Mouse (Mus musculus): ENCODE measurements at regions not wholly inside any gene's neighbourhood (a gene's known extent, or its start where the extent isn't known, plus 50 kb on each side); places are given as distances from the start of the nearest gene placed in this dataset.

DNA sequence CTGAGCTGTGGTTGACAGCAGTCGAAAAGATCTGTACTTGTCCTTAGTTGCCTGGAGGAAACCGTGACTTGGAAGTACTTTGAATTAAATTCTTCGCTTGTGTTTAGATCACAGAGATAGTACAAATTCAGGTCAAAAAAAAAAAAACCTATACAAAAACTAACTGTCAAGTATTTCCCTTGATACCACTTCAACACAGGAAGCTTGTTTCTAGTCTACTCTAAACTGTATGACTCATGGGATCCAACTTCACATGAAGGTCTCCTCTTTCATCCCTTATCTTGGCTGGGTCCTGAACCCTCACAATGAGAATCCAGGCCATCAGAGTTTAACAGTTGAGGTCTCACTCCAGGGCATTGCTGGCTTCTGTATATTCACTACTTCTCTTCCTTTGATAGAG lies 54.8 kb downstream of the Tmem30b start:
- DNase-seq (ENCODE audit: low spot score): peak; percentile 59

DNA sequence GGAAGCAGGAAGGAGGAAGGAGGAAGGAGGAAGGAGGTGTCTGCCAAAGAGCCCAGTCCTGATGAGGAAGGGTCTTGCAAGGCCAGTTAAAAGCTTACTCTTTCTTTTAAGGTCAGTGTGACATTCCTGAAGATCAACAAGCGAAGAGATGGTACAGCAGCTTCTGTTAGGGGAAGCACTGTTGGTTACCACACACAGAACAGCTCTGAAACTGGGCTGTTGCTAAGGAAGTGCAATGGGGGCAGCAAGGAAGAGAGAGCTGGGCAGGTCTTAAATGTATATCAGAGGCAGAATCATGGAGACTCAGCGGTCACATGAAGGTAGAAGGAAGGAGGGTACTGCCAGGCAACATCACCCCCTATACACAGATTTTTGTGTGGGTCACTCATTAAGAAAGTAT lies 63.3 kb downstream of the Tmem30b start:
- no peak for DNase-seq (ENCODE audit: low spot score)

DNA sequence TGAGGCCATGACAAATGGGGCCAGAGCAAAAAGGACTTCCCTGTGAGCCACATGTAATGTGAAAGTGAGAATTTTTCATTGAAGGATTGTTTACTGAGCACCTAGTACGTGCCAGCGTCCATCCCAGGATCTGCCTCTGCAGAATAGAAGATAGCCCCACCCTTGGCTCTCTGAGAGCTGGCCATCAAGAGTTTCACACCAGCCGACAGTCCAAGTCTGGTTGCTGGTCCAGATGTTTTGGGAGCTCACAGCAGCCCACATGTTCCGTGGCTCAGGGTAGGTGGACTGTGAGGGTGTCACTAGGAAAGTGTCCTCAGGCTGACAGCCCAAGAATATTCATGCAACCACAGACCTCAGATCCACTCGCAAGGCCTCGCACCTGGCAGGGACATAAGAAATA lies 63.9 kb downstream of the Tmem30b start:
- no peak for DNase-seq (ENCODE audit: low spot score)

- DNase-seq (ENCODE audit: low spot score): no peak
These were observed 64.5 kb downstream of the Tmem30b start for GRCm38 (mm10) chr12:73481705-73482104.

DNA sequence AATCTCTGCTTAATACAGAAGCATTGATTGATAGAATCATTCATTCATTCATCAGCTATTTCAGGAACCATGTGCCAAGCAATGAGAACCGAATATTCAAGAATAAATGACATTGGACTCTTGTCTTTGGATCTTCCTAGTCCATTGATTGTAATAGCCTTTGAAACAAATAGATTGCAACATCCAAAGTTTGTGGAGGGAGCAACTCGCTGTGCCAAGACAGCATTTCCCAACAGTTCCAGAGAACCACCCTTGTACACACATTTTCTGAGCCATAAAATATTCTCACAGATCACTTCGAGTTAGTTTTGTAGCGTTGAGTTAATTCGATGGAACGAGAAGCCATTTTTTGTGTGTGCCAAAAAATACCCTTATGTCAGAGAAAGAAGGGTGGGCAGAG lies 65.0 kb downstream of the Tmem30b start:
- no peak for DNase-seq (ENCODE audit: low spot score)

GRCm38 (mm10) chr12:73480610-73480971 lies 65.6 kb downstream of the Tmem30b start:
- no peak for DNase-seq (ENCODE audit: low spot score)

GRCm38 (mm10) chr12:73479932-73480609 lies 66.1 kb downstream of the Tmem30b start:
- DNase-seq (ENCODE audit: low spot score): no peak

DNA sequence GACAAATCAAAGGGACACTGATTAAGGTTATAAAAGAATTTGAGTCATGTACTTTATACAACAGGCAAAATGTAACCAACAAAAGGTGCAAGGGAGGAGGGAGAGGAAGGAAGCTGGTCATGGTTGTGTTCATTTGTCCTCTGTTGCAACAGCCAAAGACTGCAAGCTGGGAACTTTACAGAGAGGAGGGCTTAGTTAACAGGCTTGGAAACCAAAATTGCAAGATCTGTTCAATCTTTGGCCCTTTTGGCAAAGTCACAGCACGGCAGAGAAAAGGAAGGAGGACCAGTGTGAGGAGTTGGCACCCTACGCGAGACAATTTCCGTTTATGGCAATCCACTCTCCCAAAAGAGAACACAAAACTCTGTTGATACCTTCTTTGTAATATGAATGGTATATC lies 67.6 kb downstream of the Tmem30b start:
- DNase-seq (ENCODE audit: low spot score): no peak

GRCm38 (mm10) chr12:73476421-73476858 lies 69.8 kb downstream of the Tmem30b start:
- no peak for DNase-seq (ENCODE audit: low spot score)

DNA sequence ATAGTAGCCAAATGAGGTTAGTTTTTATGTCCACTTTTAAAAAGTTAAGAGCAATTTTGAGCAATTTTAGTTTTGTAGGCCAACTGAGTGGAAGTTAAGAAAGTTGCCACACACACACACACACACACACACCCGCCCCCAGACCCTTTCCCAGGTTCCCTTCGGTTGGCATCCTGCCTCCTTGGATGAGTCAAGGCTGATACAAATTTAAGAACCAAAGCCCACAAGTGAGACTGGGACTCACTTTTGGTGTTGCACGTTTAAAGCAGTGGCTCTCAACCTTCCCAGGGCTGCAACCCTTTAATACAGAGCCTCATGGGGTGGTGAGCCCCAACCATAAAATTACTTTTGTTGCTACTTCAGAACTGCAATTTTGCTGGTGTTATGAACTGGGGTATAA lies 70.4 kb downstream of the Tmem30b start:
- no peak for DNase-seq (ENCODE audit: low spot score)

DNA sequence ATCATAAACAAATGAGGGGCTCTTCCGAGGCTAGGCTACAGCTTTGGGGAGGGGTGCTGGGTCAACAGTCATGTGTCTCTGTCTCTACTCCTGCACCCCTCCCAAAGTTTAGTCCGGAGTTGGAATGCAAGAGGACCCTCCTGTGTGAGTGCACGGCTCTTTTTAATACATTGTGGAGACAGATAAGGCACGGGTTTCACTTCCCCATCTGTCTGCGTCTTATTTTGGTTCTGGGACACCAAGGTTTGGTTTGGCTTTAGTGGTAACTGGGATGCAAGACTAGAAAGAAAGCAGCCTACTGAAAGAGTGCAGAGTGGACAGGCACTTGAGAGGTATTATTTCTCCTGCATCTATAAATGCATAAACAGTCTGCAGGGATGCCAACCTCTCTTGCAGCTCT lies 71.2 kb downstream of the Tmem30b start:
- DNase-seq (ENCODE audit: low spot score): no peak

- no peak for DNase-seq (ENCODE audit: low spot score)
These were observed 73.1 kb downstream of the Tmem30b start for GRCm38 (mm10) chr12:73473111-73473510.

DNA sequence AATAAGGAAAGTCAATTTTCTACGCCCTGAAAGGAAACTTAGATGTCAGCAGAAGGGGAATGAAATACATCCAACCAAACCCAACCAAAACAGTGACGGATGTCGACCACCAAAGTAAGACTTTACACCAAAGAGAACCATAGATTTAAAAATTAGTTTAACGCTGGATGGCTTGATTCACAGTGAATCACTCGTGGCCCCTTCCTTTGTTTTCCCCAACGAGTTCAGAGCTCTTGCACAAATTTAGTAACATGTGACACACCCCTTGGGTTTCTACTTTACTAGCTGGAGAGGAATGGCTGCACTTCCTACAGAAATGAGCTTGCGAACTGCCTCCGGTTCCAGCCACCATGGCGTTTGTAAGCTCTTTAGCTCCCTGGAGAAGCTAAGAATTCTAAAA lies 74.2 kb downstream of the Tmem30b start:
- no peak for DNase-seq (ENCODE audit: low spot score)

GRCm38 (mm10) chr12:73466484-73466883 lies 79.7 kb downstream of the Tmem30b start:
- DNase-seq (ENCODE audit: low spot score): no peak

DNA sequence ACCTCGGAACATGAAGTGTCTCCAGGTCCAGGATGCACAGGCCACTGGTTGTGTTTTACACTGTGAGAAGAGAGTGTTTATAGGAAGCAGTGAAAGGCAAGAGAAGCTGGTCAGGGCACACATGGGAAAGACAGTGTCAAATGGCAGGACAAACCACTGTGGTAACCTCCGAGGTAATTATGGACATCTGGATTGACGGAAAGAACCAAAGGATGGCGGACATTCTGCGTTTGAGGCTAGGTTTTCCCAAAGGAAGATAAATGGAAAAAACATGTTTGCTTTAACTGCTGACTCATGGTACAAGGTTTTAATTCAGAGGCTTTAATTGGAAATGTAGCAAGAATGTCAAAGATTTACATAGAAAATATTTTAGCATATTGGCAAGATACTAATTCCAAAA lies 80.2 kb downstream of the Tmem30b start:
- no peak for DNase-seq (ENCODE audit: low spot score)

DNA sequence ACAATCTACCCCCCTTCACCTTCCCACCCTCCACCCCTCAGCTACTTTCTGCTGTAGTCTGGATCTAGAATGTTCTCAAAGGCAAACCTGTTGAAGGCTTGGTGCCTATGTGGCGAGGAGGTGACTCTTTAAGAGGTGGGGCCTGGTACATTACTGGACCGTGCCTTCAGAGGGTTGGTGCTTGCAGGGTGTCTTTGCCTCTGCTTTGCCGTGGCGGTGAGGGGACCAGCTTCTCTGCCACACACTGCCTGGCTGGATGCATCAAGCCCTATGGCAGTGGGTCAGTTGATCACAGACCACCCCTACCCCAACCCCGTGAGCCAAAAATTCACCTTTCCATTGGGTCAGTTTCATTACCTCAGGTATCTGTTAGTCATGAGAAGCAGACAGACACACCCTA lies 81.9 kb downstream of the Tmem30b start:
- DNase-seq (ENCODE audit: low spot score): no peak

DNA sequence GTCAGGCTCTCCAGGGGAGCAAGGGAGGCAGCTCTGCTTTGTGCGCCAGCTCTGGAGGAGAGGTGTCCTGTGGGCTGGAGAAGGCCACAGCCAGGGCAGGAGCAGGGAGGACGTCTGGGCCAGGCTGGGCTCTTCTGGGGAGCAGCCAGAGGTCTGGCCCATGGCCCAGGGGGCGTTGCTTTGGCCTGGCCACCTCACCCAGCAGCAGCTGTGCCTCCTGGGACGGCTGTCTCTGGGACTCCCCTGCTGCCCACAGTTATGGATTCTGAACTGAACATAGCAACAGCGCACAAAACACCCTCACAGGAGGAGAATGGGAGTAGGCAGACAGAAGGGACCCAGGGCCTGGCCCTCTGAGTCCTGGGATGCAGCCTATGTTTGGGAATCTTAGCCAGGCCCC lies 84.1 kb downstream of the Tmem30b start:
- no peak for DNase-seq (ENCODE audit: low spot score)

DNA sequence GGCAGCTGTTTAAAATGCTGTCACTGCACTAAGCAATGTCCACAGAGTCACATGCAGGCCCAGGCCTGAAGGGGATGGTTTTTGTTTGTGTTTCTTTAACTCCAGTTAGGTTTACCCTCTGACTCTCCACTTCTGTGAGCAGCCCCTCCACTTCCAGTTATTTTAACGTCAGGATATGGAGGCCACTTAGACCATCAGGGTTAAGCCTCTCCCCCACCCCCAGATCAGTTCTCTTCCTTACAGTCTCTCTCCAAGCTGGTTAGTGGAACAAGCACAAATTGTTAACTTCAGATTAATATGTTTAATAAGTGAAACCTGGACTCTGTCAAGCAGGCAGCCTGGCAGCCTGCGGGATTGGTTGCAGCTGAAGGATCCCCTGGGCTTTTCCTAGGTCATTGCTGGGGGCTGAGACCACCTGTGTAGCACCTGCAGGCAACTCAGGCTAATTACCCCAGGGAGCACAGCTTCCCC lies 85.9 kb downstream of the Tmem30b start:
- no peak for DNase-seq (ENCODE audit: low spot score)

DNA sequence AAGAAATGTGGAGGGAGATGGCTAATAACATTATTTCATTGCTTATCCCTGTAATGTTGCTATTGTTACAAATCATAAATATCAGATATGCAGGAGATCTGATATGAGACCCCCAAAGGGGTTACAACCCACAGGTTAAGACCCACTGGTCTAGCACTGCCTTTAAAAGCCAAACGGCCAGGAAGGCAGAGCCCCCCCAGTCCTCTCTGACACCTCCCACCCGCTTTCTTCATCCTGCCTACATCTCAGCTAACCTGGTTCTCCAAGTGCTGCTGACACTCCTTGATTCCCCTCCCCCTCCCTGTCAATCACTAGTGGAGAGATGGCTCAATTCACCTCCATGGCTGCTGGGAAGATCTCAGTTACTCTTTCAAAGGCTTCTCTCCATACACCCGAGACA lies 94.9 kb downstream of the Tmem30b start:
- DNase-seq (ENCODE audit: low spot score): no peak

- DNase-seq (ENCODE audit: low spot score): no peak
These were observed 95.7 kb downstream of the Tmem30b start for GRCm38 (mm10) chr12:73450541-73450940.

DNA sequence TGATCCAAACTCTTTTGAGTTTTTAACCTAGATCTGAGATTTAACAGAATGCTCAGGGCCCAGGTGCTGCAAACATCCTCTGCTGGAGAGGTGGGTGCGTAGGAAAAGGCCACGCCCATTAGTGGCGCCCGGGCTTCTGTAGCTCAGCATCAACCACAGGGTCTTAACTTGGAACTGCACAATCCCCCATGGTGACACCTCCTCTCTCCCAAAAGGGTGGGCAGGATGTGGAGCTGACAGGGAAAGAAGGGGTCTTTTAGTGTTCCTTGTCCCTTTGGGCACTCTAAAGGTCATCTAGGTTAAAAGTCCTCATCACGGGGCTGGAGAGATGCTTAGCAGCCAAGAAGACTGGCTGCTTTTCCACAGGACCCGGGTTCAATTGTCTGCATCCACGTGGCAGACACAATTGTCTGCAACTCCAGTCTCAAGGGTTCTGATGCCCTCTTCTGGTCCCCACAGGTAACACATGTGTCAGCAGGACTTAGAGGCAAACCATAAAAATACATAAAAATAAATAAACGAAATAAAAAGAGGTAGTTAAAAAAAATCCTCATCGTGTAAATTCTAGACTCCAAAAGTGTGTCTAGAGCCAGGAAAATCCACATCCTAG lies 96.2 kb downstream of the Tmem30b start:
- DNase-seq (ENCODE audit: low spot score): peak; percentile 58

DNA sequence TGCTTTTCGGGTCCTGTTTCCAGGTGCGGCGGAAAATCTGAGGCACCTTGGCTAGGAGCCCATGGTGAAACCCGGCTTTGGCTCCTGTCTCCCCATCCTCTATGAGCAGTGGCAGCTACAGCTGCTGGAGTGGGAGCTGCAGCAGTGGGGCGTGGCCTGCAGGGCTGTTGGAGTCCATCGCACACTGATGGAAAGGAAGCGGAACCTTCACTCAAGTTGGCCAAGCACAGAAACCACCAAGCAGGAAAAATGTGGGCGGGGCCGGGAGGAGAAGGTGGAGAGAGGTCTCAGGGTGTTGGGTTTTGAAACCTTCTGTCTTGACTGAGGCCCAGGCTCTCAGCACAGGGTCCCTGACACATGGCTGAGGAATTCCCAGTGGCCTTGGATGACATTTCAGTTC lies 97.1 kb downstream of the Tmem30b start:
- DNase-seq (ENCODE audit: low spot score): peak; percentile 10

DNA sequence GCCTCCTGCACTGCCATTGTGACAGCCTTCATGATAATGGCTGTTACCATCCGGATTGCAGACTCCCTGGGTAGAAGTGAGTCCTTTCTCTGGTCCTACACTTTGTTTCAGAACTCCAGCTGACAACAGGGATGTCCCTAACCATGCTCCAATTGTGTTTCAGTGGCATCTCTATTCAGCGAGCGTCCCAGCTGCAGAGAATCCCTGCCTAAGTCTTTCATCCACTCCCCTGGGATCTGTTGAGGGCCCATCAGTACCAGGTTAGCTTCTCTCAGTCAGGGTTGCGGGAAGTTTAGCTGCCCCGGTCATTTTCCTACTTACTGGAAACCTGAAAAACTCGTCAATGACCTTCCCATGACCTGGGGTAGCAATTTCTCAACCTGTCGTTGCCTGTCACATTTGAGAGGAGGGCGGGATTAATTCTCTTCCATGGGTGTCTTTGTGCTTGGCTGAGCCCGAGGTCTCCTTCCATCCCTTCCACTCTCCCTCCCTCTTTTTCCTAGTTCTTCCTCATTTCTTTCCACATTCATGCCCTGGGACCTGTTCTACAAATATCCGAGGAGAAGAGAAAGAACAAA lies 97.7 kb downstream of the Tmem30b start:
- DNase-seq (ENCODE audit: low spot score): no peak
